Mouse (Mus musculus): ENCODE results near the gene Rgl3. TPM values are rescaled to one million over a fixed set of nuclear protein-coding genes. Genes with fewer than 3 reads are reported as not detected.

The Rgl3 gene
- total and polyA plus RNA-seq, 3 experiments: not detected

GRCm38 (mm10) chr9:21925506-21925905, 63.7 kb downstream of the Rgl3 start:
- H3K4me1 ChIP-seq (ENCODE audit: control insufficient read depth in 1 of 2, insufficient read depth in 2 of 2): peaks cover 4 to 11% of the 10 kb centered on the region in 2 experiments; a peak in 2 of 4 replicates
- TF ChIP-seq USF2 (conservative IDR thresholded peaks at IDR 0.05; ENCODE audit: low read depth, low read length): no peak
- no peak for TF ChIP-seq GABPA (IDR thresholded peaks at IDR 0.05; ENCODE audit: insufficient replicate concordance, low read depth, low read length)
- no peak for TF ChIP-seq MAFK (IDR thresholded peaks at IDR 0.05; ENCODE audit: insufficient replicate concordance, low read length)
- no peak for TF ChIP-seq UBTF (IDR thresholded peaks at IDR 0.05; ENCODE audit: low read depth, low read length)
- no peak for TF ChIP-seq MAX (IDR thresholded peaks at IDR 0.05; ENCODE audit: low read length)
- no peak for TF ChIP-seq ZNF384 (IDR thresholded peaks at IDR 0.05; ENCODE audit: low read depth, low read length)
- no peak for TF ChIP-seq ZMIZ1 (IDR thresholded peaks at IDR 0.05; ENCODE audit: low read depth, low read length)
- no peak for TF ChIP-seq BHLHE40 (IDR thresholded peaks at IDR 0.05; ENCODE audit: low read depth, low read length)
- TF ChIP-seq POLR2A (IDR thresholded peaks at IDR 0.05; ENCODE audit: low read depth, low read length): no peak
- TF ChIP-seq E2F4 (IDR thresholded peaks at IDR 0.05; ENCODE audit: insufficient replicate concordance, low read depth, low read length): no peak
- no peak for TF ChIP-seq HCFC1 (IDR thresholded peaks at IDR 0.05; ENCODE audit: low read depth, low read length)
- no peak for TF ChIP-seq RCOR1 (conservative IDR thresholded peaks at IDR 0.05; ENCODE audit: low read depth, low read length)
- H3K9ac ChIP-seq (ENCODE audit: insufficient read depth, low read depth): no peak overlapping the region
- in situ Hi-C loops (cut with MboI; ENCODE audit: low pct_ligation_motif_present, low pct_unique_long_range_greater_than_20kb, low sequenced_read_pairs): no loop called here
- no peaks in the 10 kb centered on the region for H3K79me2 ChIP-seq (replicated peaks; ENCODE audit: control insufficient read depth, extremely low read depth, insufficient read depth, poor library complexity, severe bottlenecking)
- no peaks in the 10 kb centered on the region for H3K36me3 ChIP-seq (replicated peaks in 1 of 2; ENCODE audit: control insufficient read depth in 1 of 2, insufficient read depth in 1 of 2, low read length in 1 of 2)
- H3K27me3 ChIP-seq (replicated peaks): peaks cover 41% of the 10 kb centered on the region
- H3K4me3 ChIP-seq (replicated peaks in 1 of 3; ENCODE audit: low read depth in 2 of 3, low read length in 2 of 3, poor library complexity in 1 of 3): no peak overlapping the region
- DNase-seq (ENCODE audit: extremely low read depth): no peak
- H3K9me3 ChIP-seq (replicated peaks; ENCODE audit: low read length): peaks cover 3% of the 10 kb centered on the region
- H3K4me2 ChIP-seq (ENCODE audit: insufficient read depth, low read depth, poor library complexity, severe bottlenecking): no peak overlapping the region
- no peak overlapping the region for H3K27ac ChIP-seq (ENCODE audit: insufficient read depth, low read depth)
- dilution Hi-C loops (cut with MboI; ENCODE audit: extremely low pct_ligation_motif_present, extremely low pct_unique_long_range_greater_than_20kb, low sequenced_read_pairs): no loop called here

GRCm38 (mm10) chr9:21925034-21925433, 64.2 kb downstream of the Rgl3 start:
- no peak overlapping the region for H3K4me2 ChIP-seq (ENCODE audit: insufficient read depth, low read depth, poor library complexity, severe bottlenecking)
- no peaks in the 10 kb centered on the region for H3K79me2 ChIP-seq (replicated peaks; ENCODE audit: control insufficient read depth, extremely low read depth, insufficient read depth, poor library complexity, severe bottlenecking)
- peaks cover 40% of the 10 kb centered on the region for H3K27me3 ChIP-seq (replicated peaks)
- peaks cover 3% of the 10 kb centered on the region for H3K9me3 ChIP-seq (replicated peaks; ENCODE audit: low read length)
- in situ Hi-C loops (cut with MboI; ENCODE audit: low pct_ligation_motif_present, low pct_unique_long_range_greater_than_20kb, low sequenced_read_pairs) (no loop called here), dilution Hi-C loops (cut with MboI; ENCODE audit: extremely low pct_ligation_motif_present, extremely low pct_unique_long_range_greater_than_20kb, low sequenced_read_pairs) (no loop called here)
- no peaks in the 10 kb centered on the region for H3K36me3 ChIP-seq (replicated peaks in 1 of 2; ENCODE audit: control insufficient read depth in 1 of 2, insufficient read depth in 1 of 2, low read length in 1 of 2)
- no peak overlapping the region for H3K4me3 ChIP-seq (replicated peaks in 1 of 3; ENCODE audit: low read depth in 2 of 3, low read length in 2 of 3, poor library complexity in 1 of 3)
- H3K9ac ChIP-seq (ENCODE audit: insufficient read depth, low read depth): no peak overlapping the region
- TF ChIP-seq GABPA (IDR thresholded peaks at IDR 0.05; ENCODE audit: insufficient replicate concordance, low read depth, low read length): no peak
- no peak for TF ChIP-seq TCF12 (IDR thresholded peaks at IDR 0.05; ENCODE audit: low read depth, low read length)
- no peak for TF ChIP-seq ELF1 (IDR thresholded peaks at IDR 0.05; ENCODE audit: low read depth, low read length)
- TF ChIP-seq MAX (IDR thresholded peaks at IDR 0.05; ENCODE audit: low read length): no peak
- TF ChIP-seq ZMIZ1 (IDR thresholded peaks at IDR 0.05; ENCODE audit: low read depth, low read length): no peak
- TF ChIP-seq CHD1 (IDR thresholded peaks at IDR 0.05; ENCODE audit: low read depth, low read length): no peak
- no peak for TF ChIP-seq TBP (conservative IDR thresholded peaks at IDR 0.05; ENCODE audit: low read depth, low read length)
- H3K27ac ChIP-seq (ENCODE audit: insufficient read depth, low read depth): no peak overlapping the region
- DNase-seq (ENCODE audit: extremely low read depth): no peak
- H3K4me1 ChIP-seq (ENCODE audit: control insufficient read depth in 1 of 2, insufficient read depth in 2 of 2): peaks cover 4 to 11% of the 10 kb centered on the region in 2 experiments; a peak in 2 of 4 replicates
